Mouse (Mus musculus) embryonic fibroblast, embryonic 13.5 days (primary cell): ENCODE measurements around the gene Adh1.

Experiments used
- CTCF ChIP-seq: IDR thresholded peaks from 2 replicates; pipeline ENCODE4 v1.5.1; 2011; ENCODE audit warnings: mild to moderate bottlenecking, control low read depth, low read length, moderate library complexity, borderline replicate concordance; ENCODE audit not compliant: insufficient read depth
- POLR2A ChIP-seq: IDR thresholded peaks from 2 replicates; pipeline ENCODE4 v1.6.1; 2011; ENCODE audit warnings: low read depth, mild to moderate bottlenecking, control low read depth, low read length, moderate library complexity

DNA sequence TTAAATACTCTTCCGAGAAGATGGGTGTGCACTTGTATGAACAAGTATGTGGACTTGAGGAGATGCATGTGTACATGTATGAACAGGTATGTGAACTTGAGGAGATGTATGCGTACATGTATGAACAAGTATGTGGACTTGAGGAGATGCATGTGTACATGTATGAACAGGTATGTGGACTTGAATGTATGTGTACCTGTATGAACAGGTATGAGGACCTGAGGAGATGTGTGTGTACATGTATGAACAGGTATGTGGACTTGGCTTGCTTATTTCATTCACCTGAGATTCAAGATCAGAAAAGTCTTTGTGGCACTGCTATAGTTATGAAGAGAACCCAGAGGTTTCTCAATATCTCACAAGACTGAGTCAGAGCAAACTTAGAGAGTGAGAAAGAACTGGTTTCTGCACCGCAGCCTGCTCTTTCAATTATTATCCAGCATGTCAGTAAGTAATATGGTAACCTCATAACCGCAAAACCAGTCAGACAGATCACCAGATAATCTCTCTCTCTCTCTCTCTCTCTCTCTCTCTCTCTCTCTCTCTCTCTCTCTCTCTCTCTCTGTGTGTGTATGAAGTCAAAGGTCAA, 30.8 kb downstream of the Adh1 start:
- TF ChIP-seq CTCF (no peak), POLR2A (no peak)
